Mouse (Mus musculus): Measurements from ENCODE around the gene Gm18336.
"Not testable (repeated sequence)": the region's sequence is repeated elsewhere in the genome, so short reads cannot be mapped to it uniquely, and the experiment has no call there.

The Gm18336 gene

DNA sequence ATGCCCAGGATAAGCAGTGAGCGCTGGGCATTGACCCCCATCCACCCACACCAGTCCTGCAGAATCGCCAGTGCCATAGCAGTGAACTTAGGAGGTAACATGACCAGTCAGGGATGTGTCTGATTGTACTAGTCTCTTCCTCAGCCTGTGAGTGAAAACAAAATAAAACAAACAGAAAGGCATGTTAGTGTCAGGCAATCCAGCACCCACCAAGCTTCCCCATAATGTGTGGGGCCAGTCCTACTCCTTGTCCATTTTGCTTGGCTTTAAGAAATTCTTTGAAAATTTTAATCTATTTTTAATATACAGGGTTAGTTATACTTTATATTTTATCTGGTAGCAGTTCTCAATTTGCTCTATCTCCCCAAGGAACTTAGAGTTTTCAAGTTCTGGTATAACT, at the start of gene Gm18336:
Gene Gm18336 (minus strand): TSS at position 101 of the 400 bp plus-strand sequence.
- not testable (repeated sequence) for DNase-seq

DNA sequence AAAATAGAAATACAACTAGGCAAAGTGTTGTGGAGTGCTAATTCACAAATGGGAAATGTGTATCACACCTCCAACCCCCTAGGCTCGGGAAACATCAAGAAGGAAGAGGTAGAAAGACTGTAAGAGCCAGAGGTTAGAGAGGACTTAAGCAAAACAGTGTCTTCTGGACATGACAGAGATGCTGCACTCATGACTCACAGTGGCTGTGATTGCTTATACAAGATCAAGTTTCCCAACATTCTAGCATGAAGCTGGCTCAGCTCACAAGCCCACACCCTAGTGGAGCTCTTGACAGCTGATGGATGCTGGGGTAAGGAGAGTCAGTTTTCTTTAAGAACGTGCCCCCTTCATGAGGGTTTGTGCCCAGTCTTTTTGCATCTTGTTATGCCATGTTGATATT, 42.9 kb upstream of the Gm18336 start:
- DNase-seq = no peak

DNA sequence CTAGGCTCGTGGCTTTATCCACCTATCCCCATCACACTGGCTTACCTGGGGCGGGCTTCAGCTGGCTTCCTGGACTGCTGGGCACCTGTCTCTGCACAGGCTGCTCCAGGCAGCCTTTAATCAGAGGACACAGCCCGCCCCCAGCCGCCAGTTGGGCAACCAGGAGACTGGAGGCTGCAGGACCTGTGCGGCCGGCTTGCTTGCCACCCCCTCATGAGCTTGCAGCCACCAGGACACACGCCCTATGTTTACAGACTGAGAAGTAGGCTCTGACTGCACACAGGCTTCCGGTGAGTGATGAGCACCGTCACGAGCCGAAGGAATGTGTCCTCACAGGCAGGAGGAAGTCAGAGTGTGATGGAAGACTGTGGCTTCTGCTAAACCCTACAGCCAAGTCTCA, 36.7 kb upstream of the Gm18336 start, which contains the start of gene Trex2:
Gene Trex2 (minus strand): TSS at position 93 of the 400 bp plus-strand sequence.
- no peak for DNase-seq

DNA sequence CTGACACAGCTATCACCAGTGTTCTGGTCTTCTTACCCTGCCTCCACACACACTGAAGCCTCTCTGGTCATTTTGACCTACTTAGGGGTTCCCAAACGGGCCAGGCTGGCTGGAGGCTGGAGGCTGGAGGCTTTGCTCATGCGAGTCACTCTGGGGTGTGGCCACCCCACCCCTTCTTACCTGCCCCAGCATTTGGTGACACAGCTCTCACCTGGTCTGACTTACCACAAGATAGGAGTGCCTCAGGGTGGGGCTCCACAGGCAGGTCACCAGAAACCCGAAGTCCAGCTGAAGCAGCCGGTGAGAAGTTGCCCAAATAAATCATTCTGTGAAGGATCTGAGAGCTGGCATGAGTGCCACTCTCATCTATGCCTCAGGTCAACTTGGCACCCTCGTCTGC, 34.3 kb upstream of the Gm18336 start:
- DNase-seq = no peak

DNA sequence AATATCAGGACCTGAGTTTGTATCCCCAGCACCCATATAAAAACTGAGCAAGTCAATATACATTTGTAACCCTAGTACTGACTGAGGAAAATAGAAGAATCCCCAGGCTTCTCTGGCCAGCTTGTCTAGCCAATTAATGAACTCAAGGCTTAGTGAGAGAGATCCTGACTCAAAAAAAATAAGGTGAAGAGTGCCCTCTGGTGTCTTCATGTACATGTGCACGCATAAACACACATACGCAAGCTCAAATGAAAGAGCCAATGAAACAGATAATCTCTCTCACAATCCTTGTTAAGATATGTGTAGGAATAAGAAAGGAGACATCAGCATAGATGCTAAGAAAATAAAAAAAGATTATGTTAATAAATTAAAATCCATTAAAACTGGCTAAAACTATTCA, 31.5 kb upstream of the Gm18336 start:
- no peak for DNase-seq

DNA sequence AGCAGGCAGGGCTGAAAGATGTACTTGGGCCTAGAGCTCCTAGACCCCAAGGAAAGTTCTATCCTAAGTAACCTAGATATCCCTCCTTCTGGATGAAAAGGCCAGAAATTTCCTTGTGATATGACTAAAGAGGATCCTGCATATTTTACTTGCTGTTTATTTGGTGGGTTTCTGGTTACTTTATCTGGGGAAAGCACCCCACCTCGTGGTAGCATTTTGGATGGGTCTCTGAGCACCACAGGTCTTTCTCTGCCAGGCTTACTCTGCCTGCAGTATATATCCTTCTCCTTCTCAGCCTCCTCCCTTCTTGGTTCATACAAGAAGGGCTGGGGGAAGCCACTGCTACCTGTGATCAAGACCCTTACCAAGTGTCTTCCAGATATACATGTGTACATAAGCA, 14.2 kb upstream of the Gm18336 start:
- DNase-seq = no peak

DNA sequence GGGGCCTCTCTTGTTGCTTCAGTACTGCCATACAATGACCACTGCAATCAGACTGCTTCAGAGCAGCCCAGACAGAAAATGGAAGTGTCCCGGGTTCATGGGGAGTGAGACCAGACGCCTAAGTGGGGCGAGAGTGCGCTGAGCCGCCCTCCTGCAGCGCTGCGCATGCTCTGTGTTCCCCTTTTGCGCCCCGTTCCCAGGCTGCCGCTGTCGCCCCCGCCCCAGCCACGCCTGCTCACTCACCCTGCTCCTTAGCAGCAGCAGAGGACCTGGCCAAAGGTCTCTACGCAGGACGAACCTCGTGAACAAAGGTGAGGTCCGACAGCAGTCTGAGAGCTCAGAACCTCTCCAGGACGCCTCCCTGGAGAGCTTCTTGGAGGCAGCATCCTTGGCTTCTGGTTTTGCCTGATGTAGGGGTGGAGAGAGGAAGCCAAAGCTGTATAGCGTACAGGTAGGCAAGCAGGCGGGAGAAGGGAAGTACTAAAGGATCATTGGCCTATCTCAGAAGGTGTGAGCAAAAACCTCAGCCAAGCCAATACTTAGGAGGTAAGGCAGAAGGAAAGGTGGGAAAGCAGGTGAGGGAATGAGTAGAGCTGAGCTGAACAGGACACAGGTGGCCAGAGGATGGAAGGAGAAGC, 12.5 kb upstream of the Gm18336 start, which contains the start of gene Zfp92:
Gene Zfp92 (plus strand): TSS at position 217 of the 638 bp plus-strand sequence.
- no peak for DNase-seq

DNA sequence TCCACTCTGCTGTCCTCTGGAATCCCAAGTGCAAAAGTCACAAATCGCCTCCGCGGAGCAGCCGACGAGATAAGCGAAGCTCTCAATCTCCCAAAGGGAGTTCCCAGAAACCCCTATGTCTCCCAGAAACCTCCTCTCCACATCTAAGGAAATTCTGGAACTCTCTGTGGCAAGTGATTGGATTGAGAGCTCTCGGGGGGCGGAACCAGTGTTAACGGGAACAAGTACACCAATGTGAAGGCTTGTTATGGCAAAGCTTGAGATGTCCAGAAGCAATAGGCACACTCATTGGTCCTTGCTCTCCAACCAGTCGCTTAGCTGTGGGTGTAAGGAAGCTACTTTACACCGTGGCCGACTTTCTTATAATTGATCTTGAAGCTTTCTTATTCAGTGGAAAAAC, 3.1 kb upstream of the Gm18336 start:
- DNase-seq = no peak

DNA sequence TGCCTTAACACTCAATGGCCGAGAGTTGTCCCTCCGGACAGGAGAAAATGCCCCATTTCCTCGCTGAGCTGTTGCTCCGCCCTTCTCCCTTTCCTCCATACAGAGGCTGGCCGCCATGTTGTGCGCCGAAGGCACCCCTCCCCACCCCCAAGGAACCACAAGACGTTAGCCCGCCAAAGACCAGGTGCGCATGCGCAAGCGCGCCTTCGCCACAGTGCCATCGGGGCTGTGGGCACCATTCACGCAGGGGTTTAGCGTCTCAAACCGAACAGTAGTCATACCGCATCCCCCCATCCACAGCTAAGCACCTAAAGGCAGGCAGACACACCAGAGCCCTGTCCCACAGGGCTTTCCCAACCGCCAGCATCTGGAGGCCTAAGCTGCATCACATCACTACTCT, 2.4 kb upstream of the Gm18336 start:
- no peak for DNase-seq

DNA sequence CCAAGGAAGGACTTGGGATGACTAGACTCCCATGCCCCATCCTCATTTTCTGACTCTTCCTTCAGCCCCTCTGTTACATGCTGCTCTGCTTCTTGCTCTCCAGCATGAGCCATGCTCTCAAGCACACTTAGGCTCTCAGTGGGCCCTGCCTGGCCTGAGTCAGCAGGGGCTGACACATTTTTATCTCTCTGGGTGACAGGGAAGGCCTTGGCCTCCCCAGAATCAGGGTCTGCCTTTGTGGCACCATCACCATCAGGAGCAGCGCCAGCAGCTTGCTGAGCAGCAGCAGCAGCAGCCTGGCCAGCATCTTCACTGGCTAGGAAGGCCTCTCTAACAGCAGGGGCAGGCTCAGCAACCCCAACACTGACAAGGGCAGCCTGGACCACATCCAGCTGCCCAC, 2.1 kb downstream of the Gm18336 start:
- no peak for DNase-seq

DNA sequence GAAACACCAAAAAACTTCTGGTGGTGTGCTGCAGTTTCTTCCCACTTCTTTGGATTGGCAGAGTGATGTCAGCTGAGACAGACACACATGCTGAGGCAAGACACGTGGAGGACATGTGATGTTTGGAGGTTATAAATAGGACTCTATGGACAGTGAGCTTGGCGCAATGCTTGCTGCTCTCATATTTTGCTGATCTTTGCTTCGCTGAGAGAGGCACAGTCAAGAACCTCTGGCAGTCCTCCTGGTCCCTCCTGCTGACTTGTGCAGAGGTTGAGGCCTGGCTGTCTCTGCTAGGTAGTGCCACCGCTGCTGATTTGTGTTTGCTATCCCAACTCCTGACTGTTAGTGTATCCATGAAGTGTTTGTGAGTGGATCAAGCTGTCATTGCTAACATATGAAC, 7.1 kb downstream of the Gm18336 start:
- DNase-seq = no peak

DNA sequence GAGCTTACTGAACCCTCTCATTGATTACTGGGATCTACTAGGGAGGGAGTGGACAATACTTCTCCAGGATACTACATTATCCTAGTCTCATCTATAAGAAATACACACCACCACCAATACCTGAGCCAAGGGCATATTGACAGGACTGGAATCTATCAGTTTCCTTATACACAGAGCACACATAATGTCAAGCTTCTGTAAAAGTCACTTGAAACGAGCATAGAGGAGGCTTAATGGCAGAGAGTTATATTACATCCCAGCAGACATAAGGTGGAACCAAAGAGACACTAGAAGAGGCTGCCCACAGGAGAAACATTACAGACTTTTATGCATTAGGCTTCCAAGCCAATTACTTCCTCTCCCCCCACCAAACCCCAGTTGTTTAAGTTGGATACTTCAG, 13.6 kb downstream of the Gm18336 start:
- no peak for DNase-seq

DNA sequence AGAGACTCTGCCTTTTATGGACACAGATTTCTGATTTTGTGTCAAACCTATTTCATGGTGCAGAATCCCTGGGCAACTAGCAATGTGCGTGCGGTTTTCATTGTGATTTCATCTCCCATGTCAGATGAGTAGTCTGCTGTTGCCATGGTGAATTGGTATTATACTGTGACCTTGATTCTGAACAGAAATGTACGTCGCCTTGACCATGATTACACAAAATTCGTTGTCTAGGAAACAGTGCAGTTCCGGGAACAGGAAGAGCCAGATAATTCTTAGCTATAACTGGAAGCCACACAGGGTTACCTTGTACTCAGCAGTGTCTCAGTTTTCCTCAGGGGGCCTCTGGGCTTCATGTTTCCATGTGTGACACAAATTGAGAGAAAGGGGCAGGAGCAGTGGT, 14.1 kb downstream of the Gm18336 start:
- DNase-seq = no peak

DNA sequence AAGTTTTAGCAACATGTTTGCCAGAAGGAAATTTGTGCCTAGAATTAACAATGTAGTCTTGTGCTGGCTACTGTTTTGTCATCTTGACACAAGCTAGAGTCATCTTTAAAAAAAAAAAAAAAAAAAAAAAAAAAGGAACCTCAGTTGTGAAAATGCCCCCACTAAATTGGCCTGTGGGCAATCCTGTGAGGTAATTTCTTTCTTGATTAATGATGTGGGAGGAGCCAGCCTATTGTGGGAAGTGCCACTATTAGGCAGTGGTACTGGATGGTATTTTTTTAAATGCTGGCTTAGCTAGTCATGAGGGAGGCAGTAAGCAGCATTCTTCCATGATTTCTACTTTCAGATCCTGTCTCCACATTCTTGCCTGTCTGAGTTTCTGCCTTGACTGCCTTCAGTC, 35.2 kb downstream of the Gm18336 start:
- no peak for DNase-seq

DNA sequence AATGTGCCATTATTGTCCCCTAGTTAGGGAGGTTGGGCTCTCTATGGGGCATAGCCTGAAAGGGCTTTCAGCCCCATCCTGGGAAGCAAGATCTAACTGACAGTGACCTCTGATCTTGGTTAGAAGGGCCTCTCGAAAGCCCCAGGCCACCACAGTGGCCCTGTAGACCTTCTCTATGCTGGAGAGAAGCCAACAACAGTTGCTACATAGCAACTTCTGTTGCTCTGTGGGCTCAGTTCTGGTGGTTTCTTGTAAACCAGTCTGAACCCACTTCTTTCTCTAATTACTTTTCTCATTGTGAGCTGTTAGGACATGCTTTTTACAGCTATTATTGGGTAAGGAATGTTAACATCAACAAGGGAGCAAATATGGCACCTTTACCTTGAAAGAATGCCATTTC, 41.8 kb downstream of the Gm18336 start:
- DNase-seq = no peak

DNA sequence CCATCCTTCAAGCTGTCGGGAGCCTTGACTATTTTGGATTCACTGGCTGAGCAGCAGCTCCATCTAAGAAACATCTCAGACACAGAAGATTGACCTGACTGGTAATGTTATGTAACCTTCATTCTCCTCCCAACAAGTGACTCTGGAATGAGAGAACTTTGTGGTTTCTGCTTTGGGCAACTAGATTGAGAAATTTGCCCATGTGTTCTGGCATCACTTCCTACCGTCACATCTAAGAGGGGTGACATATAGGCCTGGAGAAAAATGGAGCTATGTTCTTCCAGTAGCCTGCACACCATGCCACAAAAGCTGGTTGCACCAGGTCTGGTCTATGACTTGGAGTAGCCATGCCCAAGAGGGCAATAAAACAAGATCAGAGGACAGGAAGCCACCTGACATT, 42.4 kb downstream of the Gm18336 start:
- DNase-seq = no peak

All from kidney, adult 18-20 months (tissue).